Mouse (Mus musculus) MEL (cell line): ENCODE results near the gene Senp6. TPM values are rescaled to one million over a fixed set of nuclear protein-coding genes. Genes with fewer than 3 reads are reported as not detected.

Source experiments
- DNase-seq: peaks from one replicate; pipeline ENCODE4 v3.0.0; 2011; ENCODE audit warnings: low read depth, low spot score
- H3K27ac ChIP-seq: 2 replicates; pipeline ENCODE4 v1.5.1; 2012; ENCODE audit warnings: low read depth, mild to moderate bottlenecking, control low read depth, low read length, moderate library complexity; ENCODE audit not compliant: control insufficient read depth
- H3K27me3 ChIP-seq, 2 experiments: fragments of 150-350 bp in 1 of 2; sonication (generic) in 1 of 2; 2 replicates each; pipeline ENCODE4 v1.6.1; 2012; ENCODE audit warnings: low read length in 2 of 2, mild to moderate bottlenecking in 2 of 2, improper control_type of control experiment in 1 of 2, moderate library complexity in 1 of 2; ENCODE audit not compliant: insufficient read depth in 2 of 2, control insufficient read depth in 1 of 2
- H3K36me3 ChIP-seq, 2 experiments: 2 replicates each; pipeline ENCODE4 v1.6.1; 2012 to 2014; ENCODE audit warnings: low read length in 2 of 2, improper control_type of control experiment in 1 of 2, inconsistent platforms in 1 of 2, mild to moderate bottlenecking in 1 of 2; ENCODE audit not compliant: insufficient read depth in 2 of 2, control insufficient read depth in 1 of 2
- H3K4me1 ChIP-seq, 2 experiments: fragments of 150-350 bp in 1 of 2; sonication (generic) in 1 of 2; 2 replicates each; pipeline ENCODE4 v1.6.1; 2012; ENCODE audit warnings: low read length in 2 of 2, improper control_type of control experiment in 1 of 2, mild to moderate bottlenecking in 1 of 2; ENCODE audit not compliant: insufficient read depth in 2 of 2, control insufficient read depth in 1 of 2
- H3K4me3 ChIP-seq, 2 experiments: fragments of 150-350 bp in 1 of 2; sonication (generic) in 1 of 2; 2 replicates each; pipeline ENCODE4 v1.5.1; 2012; ENCODE audit warnings: low read depth in 2 of 2, low read length in 2 of 2, mild to moderate bottlenecking in 2 of 2, moderate library complexity in 2 of 2, control low read depth in 1 of 2, improper control_type of control experiment in 1 of 2; ENCODE audit not compliant: control insufficient read depth in 1 of 2, insufficient read depth in 1 of 2
- H3K79me2 ChIP-seq: 2 replicates; pipeline ENCODE4 v1.6.1; 2012; ENCODE audit warnings: mild to moderate bottlenecking, low read length, moderate library complexity; ENCODE audit not compliant: control insufficient read depth, poor library complexity, insufficient read depth
- H3K9ac ChIP-seq: 2 replicates; pipeline ENCODE4 v1.6.1; 2012; ENCODE audit warnings: low read depth, mild to moderate bottlenecking, control low read depth, low read length, moderate library complexity; ENCODE audit not compliant: control insufficient read depth, poor library complexity, severe bottlenecking
- H3K9me3 ChIP-seq: fragments of 150-350 bp; sonication (generic); replicated peaks from 2 replicates; pipeline ENCODE4 v1.6.1; 2012; ENCODE audit warnings: mild to moderate bottlenecking, low read length, improper control_type of control experiment, moderate library complexity; ENCODE audit not compliant: insufficient read depth
- CHD1 ChIP-seq: IDR thresholded peaks from 2 replicates; pipeline ENCODE4 v1.6.1; 2012; ENCODE audit warnings: low read depth, mild to moderate bottlenecking, inconsistent platforms, low read length, improper control_type of control experiment
- CHD2 ChIP-seq: IDR thresholded peaks from 2 replicates; pipeline ENCODE4 v1.6.1; 2011; ENCODE audit warnings: low read length, improper control_type of control experiment
- CTCF ChIP-seq, 3 experiments: IDR thresholded peaks in 2 of 3; conservative IDR thresholded peaks in 1 of 3; 2 replicates each; pipeline ENCODE4 v1.5.1; 2011 to 2012; ENCODE audit warnings: low read length in 3 of 3, low read depth in 2 of 3, mild to moderate bottlenecking in 2 of 3, improper control_type of control experiment in 1 of 3, inconsistent platforms in 1 of 3, mixed read lengths in 1 of 3, moderate library complexity in 1 of 3; ENCODE audit not compliant: control insufficient read depth in 1 of 3, insufficient read depth in 1 of 3, poor library complexity in 1 of 3, severe bottlenecking in 1 of 3
- E2F4 ChIP-seq: IDR thresholded peaks from 2 replicates; pipeline ENCODE4 v1.6.1; 2011; ENCODE audit warnings: low read depth, low read length, improper control_type of control experiment, borderline replicate concordance
- EP300 ChIP-seq, 2 experiments: IDR thresholded peaks; 2 replicates each; pipeline ENCODE4 v1.6.1; 2011; ENCODE audit warnings: improper control_type of control experiment in 2 of 2, low read length in 2 of 2, low read depth in 1 of 2, mild to moderate bottlenecking in 1 of 2
- ETS1 ChIP-seq: IDR thresholded peaks from 2 replicates; pipeline ENCODE4 v1.6.1; 2012; ENCODE audit warnings: low read depth, mild to moderate bottlenecking, inconsistent platforms, low read length, improper control_type of control experiment, moderate library complexity
- GATA1 ChIP-seq: IDR thresholded peaks from 2 replicates; pipeline ENCODE4 v1.6.1; 2011; ENCODE audit warnings: low read depth, low read length, improper control_type of control experiment
- HCFC1 ChIP-seq: IDR thresholded peaks from 2 replicates; pipeline ENCODE4 v1.6.1; 2012; ENCODE audit warnings: low read depth, mild to moderate bottlenecking, inconsistent platforms, low read length, improper control_type of control experiment, moderate library complexity
- JUND ChIP-seq: IDR thresholded peaks from 2 replicates; pipeline ENCODE4 v1.6.1; 2011; ENCODE audit warnings: low read depth, mild to moderate bottlenecking, improper control_type of control experiment, low read length
- MAX ChIP-seq: IDR thresholded peaks from 2 replicates; pipeline ENCODE4 v1.6.1; 2011; ENCODE audit warnings: low read length, improper control_type of control experiment
- MAZ ChIP-seq: IDR thresholded peaks from 2 replicates; pipeline ENCODE4 v1.6.1; 2012; ENCODE audit warnings: low read depth, mild to moderate bottlenecking, inconsistent platforms, low read length, improper control_type of control experiment
- MEF2A ChIP-seq: IDR thresholded peaks from 2 replicates; pipeline ENCODE4 v1.6.1; 2014; ENCODE audit warnings: low read depth, mild to moderate bottlenecking, inconsistent platforms, low read length, improper control_type of control experiment; ENCODE audit not compliant: poor library complexity, insufficient replicate concordance, severe bottlenecking; ENCODE audit errors: extremely low read depth
- MYB ChIP-seq: IDR thresholded peaks from 2 replicates; pipeline ENCODE4 v1.6.1; 2011; ENCODE audit warnings: mild to moderate bottlenecking, low read depth, low read length, improper control_type of control experiment
- NRF1 ChIP-seq: IDR thresholded peaks from 2 replicates; pipeline ENCODE4 v1.6.1; 2014; ENCODE audit warnings: low read depth, mild to moderate bottlenecking, inconsistent platforms, low read length, improper control_type of control experiment, moderate library complexity; ENCODE audit not compliant: poor library complexity, insufficient read depth, severe bottlenecking
- RCOR1 ChIP-seq: IDR thresholded peaks from 2 replicates; pipeline ENCODE4 v1.6.1; 2012; ENCODE audit warnings: low read depth, mild to moderate bottlenecking, inconsistent platforms, low read length, improper control_type of control experiment
- TCF12 ChIP-seq: IDR thresholded peaks from 2 replicates; pipeline ENCODE4 v1.6.1; 2014; ENCODE audit warnings: low read depth, mild to moderate bottlenecking, inconsistent platforms, low read length, improper control_type of control experiment, moderate library complexity
- USF1 ChIP-seq: IDR thresholded peaks from 2 replicates; pipeline ENCODE4 v1.6.1; 2014; ENCODE audit warnings: low read depth, mild to moderate bottlenecking, inconsistent platforms, low read length, improper control_type of control experiment, moderate library complexity
- USF2 ChIP-seq, 2 experiments: IDR thresholded peaks; 2 replicates each; pipeline ENCODE4 v1.6.1; 2011 to 2012; ENCODE audit warnings: improper control_type of control experiment in 2 of 2, low read length in 2 of 2, borderline replicate concordance in 1 of 2, inconsistent platforms in 1 of 2, low read depth in 1 of 2, mild to moderate bottlenecking in 1 of 2; ENCODE audit not compliant: insufficient read depth in 1 of 2
- ZKSCAN1 ChIP-seq: IDR thresholded peaks from 2 replicates; pipeline ENCODE4 v1.6.1; 2012; ENCODE audit warnings: low read depth, mild to moderate bottlenecking, inconsistent platforms, low read length, improper control_type of control experiment, moderate library complexity
- polyA plus RNA-seq, 2 experiments: library from polyadenylated mRNA; stranded (reverse) in 1 of 2; unstranded in 1 of 2; fragments of >175 nt in 1 of 2; fragments of >200 nt in 1 of 2; gene quantifications; 2 replicates each; pipeline versions ENCODE4 v1.2.1 to v1.2.4; 2012; ENCODE audit warnings: low replicate concordance in 2 of 2, low read depth in 1 of 2; ENCODE audit not compliant: insufficient read length in 2 of 2, insufficient read depth in 1 of 2, missing spikeins in 1 of 2
- total RNA-seq: library from RNA; depleted of rRNA; stranded (reverse); fragments of 300-350 nt; gene quantifications from 2 replicates; pipeline ENCODE4 v1.2.3, GENCODE M21; 2012

Gene Senp6
- total and polyA plus RNA-seq, 3 experiments = 67.0 to 670 (median 71.1) TPM

GRCm38 (mm10) chr9:80166425-80166824, 99.7 kb downstream of the Senp6 start:
- peaks cover 0 to 2% of the 10 kb centered on the region in 2 experiments; a peak in 2 of 4 replicates for H3K27me3 ChIP-seq
- H3K27ac ChIP-seq = no peak overlapping the region
- DNase-seq = no peak
- H3K4me3 ChIP-seq = no peak overlapping the region
- H3K36me3 ChIP-seq = peaks cover 0 to 11% of the 10 kb centered on the region in 2 experiments; a peak in 2 of 4 replicates
- H3K9ac ChIP-seq = no peak overlapping the region
- H3K9me3 ChIP-seq = no peaks in the 10 kb centered on the region
- no peaks in the 10 kb centered on the region for H3K79me2 ChIP-seq
- peaks cover 2 to 5% of the 10 kb centered on the region in 2 experiments; a peak in 3 of 4 replicates for H3K4me1 ChIP-seq
- no peak for TF ChIP-seq NRF1
- no peak for TF ChIP-seq TCF12
- TF ChIP-seq MAX = no peak
- TF ChIP-seq, all 39 proteins: peak for 0

- no peak overlapping the region for H3K27ac ChIP-seq
- H3K9me3 ChIP-seq = no peaks in the 10 kb centered on the region
- no peak overlapping the region for H3K4me3 ChIP-seq
- peaks cover 0 to 11% of the 10 kb centered on the region in 2 experiments; a peak in 2 of 4 replicates for H3K36me3 ChIP-seq
- H3K4me1 ChIP-seq = peaks cover 2 to 5% of the 10 kb centered on the region in 2 experiments; a peak in 3 of 4 replicates
- no peak for TF ChIP-seq ZKSCAN1
- TF ChIP-seq HCFC1 = no peak
- TF ChIP-seq USF1 = no peak
- TF ChIP-seq MYB = no peak
- no peak for TF ChIP-seq USF2 (IDR thresholded peaks at IDR 0.05; ENCODE audit: borderline replicate concordance in 1 of 2, insufficient read depth in 1 of 2, low read depth in 1 of 2, low read length in 2 of 2)
- TF ChIP-seq CHD1 = no peak
- no peak for TF ChIP-seq MEF2A
- no peak for TF ChIP-seq CTCF (IDR thresholded peaks at IDR 0.05 in 2 of 3, conservative IDR thresholded peaks at IDR 0.05 in 1 of 3; ENCODE audit: control insufficient read depth in 1 of 3, insufficient read depth in 1 of 3, low read depth in 2 of 3, low read length in 3 of 3, poor library complexity in 1 of 3, severe bottlenecking in 1 of 3)
- TF ChIP-seq MAZ = no peak
- TF ChIP-seq E2F4 = no peak
- TF ChIP-seq JUND = no peak
- no peak for TF ChIP-seq TCF12
- no peak for TF ChIP-seq RCOR1
- no peak for TF ChIP-seq GATA1
- no peak for TF ChIP-seq ETS1
- TF ChIP-seq EP300 (IDR thresholded peaks at IDR 0.05; ENCODE audit: low read depth in 1 of 2, low read length in 2 of 2) = no peak
- TF ChIP-seq CHD2 = no peak
- no peaks in the 10 kb centered on the region; a peak in 1 of 4 replicates for H3K27me3 ChIP-seq
- no peak overlapping the region for H3K9ac ChIP-seq
- H3K79me2 ChIP-seq = no peaks in the 10 kb centered on the region
- no peak for DNase-seq
These were observed 100.4 kb downstream of the Senp6 start for GRCm38 (mm10) chr9:80167089-80167488.
